Mouse (Mus musculus) ES-E14 (cell line): ENCODE data around the gene Supt3.

Source experiments
- CHD2 ChIP-seq: IDR thresholded peaks from 2 replicates; pipeline ENCODE4 v1.6.1; 2014; ENCODE audit warnings: mild to moderate bottlenecking, low read depth, low read length, inconsistent platforms
- HCFC1 ChIP-seq: IDR thresholded peaks from 2 replicates; pipeline ENCODE4 v1.6.1; 2012; ENCODE audit warnings: low read length, inconsistent platforms, borderline replicate concordance; ENCODE audit not compliant: insufficient read depth
- ZC3H11A ChIP-seq: IDR thresholded peaks from 2 replicates; pipeline ENCODE4 v1.6.1; 2012; ENCODE audit warnings: low read depth, mild to moderate bottlenecking, inconsistent platforms, low read length, borderline replicate concordance
- ZNF384 ChIP-seq: IDR thresholded peaks from 2 replicates; pipeline ENCODE4 v1.6.1; 2012; ENCODE audit warnings: low read depth, low read length, inconsistent platforms

GRCm38 (mm10) chr17:45086361-45086760 is 309.4 kb downstream of the Supt3 start:
- TF ChIP-seq ZNF384: no peak
- no peak for TF ChIP-seq CHD2
- no peak for TF ChIP-seq ZC3H11A
- no peak for TF ChIP-seq HCFC1
